Mouse (Mus musculus): ENCODE results near the gene Rims4. TPM values are rescaled to one million over a fixed set of nuclear protein-coding genes. Genes with fewer than 3 reads are reported as not detected.

Rims4 gene
- total RNA-seq, 2 experiments from 2014 or later: 0.60 to 0.62 TPM

DNA sequence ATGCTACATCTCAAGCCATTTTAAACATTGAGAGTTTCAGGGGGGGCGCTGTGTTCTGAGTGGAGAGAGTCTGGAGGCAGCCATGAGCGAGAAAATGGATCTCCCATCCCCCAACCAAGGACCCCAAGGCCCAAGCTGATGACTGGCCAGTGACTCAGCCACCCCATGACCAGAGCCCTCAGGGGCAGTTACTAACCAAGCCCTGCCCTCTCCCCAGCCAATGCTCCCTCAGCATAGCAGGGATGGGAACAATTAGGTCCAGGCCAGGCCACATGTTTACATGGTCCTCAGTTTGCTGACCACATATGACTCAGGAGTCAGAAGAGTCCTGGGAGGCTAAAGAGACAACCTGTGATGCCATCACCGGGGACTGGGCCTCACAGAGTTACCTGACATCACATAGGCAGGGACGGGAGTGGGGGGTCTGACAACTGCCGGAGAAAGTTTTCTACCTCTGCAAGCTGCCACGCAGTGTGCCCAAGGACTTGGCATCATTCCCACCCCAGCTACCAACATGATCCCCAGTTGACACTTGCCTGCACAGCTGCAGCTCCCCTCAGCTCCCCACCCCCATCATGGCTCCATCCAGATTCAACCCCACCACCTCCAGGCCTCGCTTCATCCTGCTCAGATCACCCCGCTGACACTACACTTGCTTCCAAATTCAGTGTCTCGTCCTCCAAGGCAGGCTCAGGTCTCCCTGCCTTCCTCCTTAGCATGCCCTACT, 103.6 kb downstream of the Rims4 start:
- intact Hi-C loops (cut with DNase I; ENCODE audit: low total_unique reads): no loop called here
- no peak for DNase-seq

DNA sequence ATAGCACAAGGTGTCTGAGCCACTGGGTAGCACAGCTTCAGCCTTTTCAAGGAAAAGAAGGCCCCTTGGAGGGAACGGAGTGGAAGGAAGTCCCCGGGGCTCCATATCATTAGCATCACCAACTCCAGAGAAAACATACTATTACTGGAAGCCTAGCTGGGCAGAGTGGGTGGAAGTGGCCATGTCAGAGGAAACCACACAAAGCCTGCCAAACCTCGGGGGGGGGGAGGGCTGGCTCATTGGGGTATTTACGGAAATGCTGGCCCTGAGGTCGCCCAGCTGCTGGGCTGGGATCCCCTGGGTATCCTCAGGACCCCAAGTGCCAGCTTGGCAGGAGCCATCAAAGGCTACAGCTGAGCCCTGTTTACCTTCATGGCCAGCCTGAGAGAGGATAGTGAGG, 105.4 kb downstream of the Rims4 start:
- DNase-seq: no peak
- intact Hi-C loops (cut with DNase I; ENCODE audit: low total_unique reads): no loop called here

Other genes with a start within 250 kb of the Rims4 start
- gene Ada, start 168.4 kb downstream of the Rims4 start, total RNA-seq (2021): 1 to 10 TPM in 1 of 2 experiments, under 1 TPM in 1; 0.91 to 1.5 TPM
- gene Ccn5, start 97.8 kb downstream of the Rims4 start, total RNA-seq (2021): under 1 TPM; 0.27 to 0.39 TPM
- gene Kcnk15, start 65.0 kb downstream of the Rims4 start, total RNA-seq (2021): not detected
- 10 to 100 TPM; 52.4 to 59.3 TPM for gene Ywhab, start 76.3 kb upstream of the Rims4 start, total RNA-seq (2021)
- under 1 TPM; 0.84 TPM for gene Pabpc1l, start 106.8 kb upstream of the Rims4 start, total RNA-seq (2021)
- 10 to 100 TPM; 10.0 to 10.3 TPM for gene Stk4, start 151.6 kb upstream of the Rims4 start, total RNA-seq (2021)
- gene Tomm34, start 152.5 kb upstream of the Rims4 start, total RNA-seq (2021): 10 to 100 TPM; 11.7 to 14.6 TPM